Mouse (Mus musculus): ENCODE data around the gene Akr1c14. TPM values are rescaled to one million over a fixed set of nuclear protein-coding genes. Genes with fewer than 3 reads are reported as not detected.
"Not testable (repeated sequence)": the region's sequence is repeated elsewhere in the genome, so short reads cannot be mapped to it uniquely, and the experiment has no call there.

The Akr1c14 gene
- total and polyA plus RNA-seq, 2 experiments from 2014 or later = 0.66 to 1.1 TPM

DNA sequence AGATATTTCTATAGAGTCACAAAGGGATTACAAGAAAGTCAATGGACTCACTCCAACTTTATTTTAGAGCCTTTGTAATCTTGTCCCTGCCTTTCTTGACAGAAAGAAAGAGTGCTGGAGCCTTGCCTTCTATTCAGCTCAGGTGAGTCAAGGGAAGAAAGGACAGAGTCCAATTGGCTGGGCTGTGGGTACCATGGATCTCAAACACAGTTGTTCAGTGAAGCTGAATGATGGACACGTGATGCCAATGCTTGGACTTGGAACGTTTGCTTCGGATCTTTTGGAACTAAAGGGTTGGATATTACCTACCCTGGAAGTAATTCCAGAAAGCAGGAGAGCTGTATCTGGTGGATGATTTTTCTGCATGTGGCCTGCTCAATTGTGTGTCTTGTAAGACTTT, 13.8 kb upstream of the Akr1c14 start:
- H3K36me3 ChIP-seq (ENCODE audit: insufficient read depth, low read length) = no peaks in the 10 kb centered on the region
- no peak for DNase-seq (ENCODE audit: low spot score)
- H3K27ac ChIP-seq (ENCODE audit: low read depth, low read length) = no peak overlapping the region
- no peaks in the 10 kb centered on the region for H3K27me3 ChIP-seq (ENCODE audit: insufficient read depth, low read length)
- H3K9ac ChIP-seq (replicated peaks; ENCODE audit: low read length, poor library complexity, severe bottlenecking) = no peak overlapping the region
- TF ChIP-seq CTCF (IDR thresholded peaks at IDR 0.05) = no peak
- no peak overlapping the region for H3K4me3 ChIP-seq (ENCODE audit: low read depth, low read length)
- H3K4me1 ChIP-seq (ENCODE audit: insufficient read depth, low read length) = no peaks in the 10 kb centered on the region
- no peak overlapping the region for H3K4me2 ChIP-seq (ENCODE audit: low read depth, low read length, poor library complexity, severe bottlenecking)
- no peaks in the 10 kb centered on the region for H3K9me3 ChIP-seq (ENCODE audit: low read length)
- 83% methylated on average over 3 of the region's 3 CpGs for WGBS
- no peak for ATAC-seq (ENCODE audit: low FRiP score)

- H3K9me3 ChIP-seq (ENCODE audit: low read length) = no peaks in the 10 kb centered on the region
- no peak overlapping the region for H3K27ac ChIP-seq (ENCODE audit: low read depth, low read length)
- 83% methylated on average over 3 of the region's 3 CpGs for WGBS
- DNase-seq (ENCODE audit: low spot score) (no peak), ATAC-seq (ENCODE audit: low FRiP score) (no peak)
- H3K4me3 ChIP-seq (ENCODE audit: low read depth, low read length) = no peak overlapping the region
- H3K27me3 ChIP-seq (ENCODE audit: insufficient read depth, low read length) = no peaks in the 10 kb centered on the region
- TF ChIP-seq CTCF (IDR thresholded peaks at IDR 0.05) = no peak
- no peaks in the 10 kb centered on the region for H3K4me1 ChIP-seq (ENCODE audit: insufficient read depth, low read length)
- H3K9ac ChIP-seq (replicated peaks; ENCODE audit: low read length, poor library complexity, severe bottlenecking) = no peak overlapping the region
- H3K4me2 ChIP-seq (ENCODE audit: low read depth, low read length, poor library complexity, severe bottlenecking) = no peak overlapping the region
- no peaks in the 10 kb centered on the region for H3K36me3 ChIP-seq (ENCODE audit: insufficient read depth, low read length)
Measured at GRCm38 (mm10) chr13:4046113-4046512, 2.7 kb upstream of the Akr1c14 start.

GRCm38 (mm10) chr13:4046841-4047240, 2.0 kb upstream of the Akr1c14 start:
- no peaks in the 10 kb centered on the region for H3K27me3 ChIP-seq (ENCODE audit: insufficient read depth, low read length)
- no peak overlapping the region for H3K9ac ChIP-seq (replicated peaks; ENCODE audit: low read length, poor library complexity, severe bottlenecking)
- no peak overlapping the region for H3K27ac ChIP-seq (ENCODE audit: low read depth, low read length)
- no peaks in the 10 kb centered on the region for H3K4me1 ChIP-seq (ENCODE audit: insufficient read depth, low read length)
- no peak overlapping the region for H3K4me3 ChIP-seq (ENCODE audit: low read depth, low read length)
- no peaks in the 10 kb centered on the region for H3K9me3 ChIP-seq (ENCODE audit: low read length)
- ATAC-seq (ENCODE audit: low FRiP score) (no peak), DNase-seq (ENCODE audit: low spot score) (no peak)
- no peaks in the 10 kb centered on the region for H3K36me3 ChIP-seq (ENCODE audit: insufficient read depth, low read length)
- no peak for TF ChIP-seq CTCF (IDR thresholded peaks at IDR 0.05)
- 30% methylated on average over 2 of the region's 2 CpGs for WGBS
- no peak overlapping the region for H3K4me2 ChIP-seq (ENCODE audit: low read depth, low read length, poor library complexity, severe bottlenecking)

DNA sequence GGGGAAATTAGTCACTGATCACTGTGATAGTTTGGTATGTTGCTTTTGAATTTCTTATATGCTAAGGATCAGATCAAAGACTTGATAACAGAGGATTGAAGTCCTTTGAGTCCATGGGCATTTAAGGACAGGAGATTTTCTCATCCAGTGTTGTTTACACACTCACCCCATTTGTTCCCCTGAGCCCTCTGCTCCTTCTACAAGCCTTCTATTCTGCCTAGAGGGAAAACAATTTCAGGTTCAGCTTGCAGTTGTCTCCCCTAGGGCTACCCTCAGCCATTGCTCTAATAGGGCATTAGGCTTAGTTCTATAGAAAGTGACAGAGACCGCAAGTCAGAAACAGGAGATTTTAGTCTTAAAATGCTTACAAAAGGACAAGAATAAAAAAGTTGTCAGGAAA, 585 bp upstream of the Akr1c14 start:
- TF ChIP-seq CTCF (IDR thresholded peaks at IDR 0.05) = no peak
- no peak overlapping the region for H3K27ac ChIP-seq (ENCODE audit: low read depth, low read length)
- H3K4me3 ChIP-seq (ENCODE audit: low read depth, low read length) = no peak overlapping the region
- H3K36me3 ChIP-seq (ENCODE audit: insufficient read depth, low read length) = no peaks in the 10 kb centered on the region
- 89% methylated on average over 1 of the region's 1 CpGs for WGBS
- ATAC-seq (ENCODE audit: low FRiP score) (no peak), DNase-seq (ENCODE audit: low spot score) (no peak)
- no peak overlapping the region for H3K9ac ChIP-seq (replicated peaks; ENCODE audit: low read length, poor library complexity, severe bottlenecking)
- H3K4me1 ChIP-seq (ENCODE audit: insufficient read depth, low read length) = no peaks in the 10 kb centered on the region
- no peaks in the 10 kb centered on the region for H3K9me3 ChIP-seq (ENCODE audit: low read length)
- H3K4me2 ChIP-seq (ENCODE audit: low read depth, low read length, poor library complexity, severe bottlenecking) = no peak overlapping the region
- H3K27me3 ChIP-seq (ENCODE audit: insufficient read depth, low read length) = no peaks in the 10 kb centered on the region

DNA sequence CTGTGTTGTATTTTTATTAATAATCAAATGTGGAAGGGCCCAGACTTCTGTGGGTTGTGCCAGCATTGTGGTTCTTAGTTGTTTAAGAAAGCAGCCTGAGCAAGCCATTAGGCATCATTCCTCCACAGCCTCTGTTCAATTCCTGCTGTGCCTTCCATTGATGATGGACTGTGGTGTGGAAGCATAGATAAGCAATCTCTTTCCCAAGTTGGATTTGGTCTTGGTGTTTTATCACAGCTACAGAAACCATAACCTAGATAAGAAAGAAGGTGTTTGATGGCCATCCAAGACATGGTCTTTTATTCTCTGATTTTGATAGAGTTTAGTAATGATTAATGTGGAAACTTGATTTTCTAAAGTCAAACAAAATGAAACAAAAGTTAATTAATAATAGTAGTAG, 844 bp downstream of the Akr1c14 start:
- no peak for TF ChIP-seq CTCF (IDR thresholded peaks at IDR 0.05)
- H3K27me3 ChIP-seq (ENCODE audit: insufficient read depth, low read length) = no peaks in the 10 kb centered on the region
- H3K9ac ChIP-seq (replicated peaks; ENCODE audit: low read length, poor library complexity, severe bottlenecking) = no peak overlapping the region
- H3K9me3 ChIP-seq (ENCODE audit: low read length) = no peaks in the 10 kb centered on the region
- H3K4me1 ChIP-seq (ENCODE audit: insufficient read depth, low read length) = no peaks in the 10 kb centered on the region
- ATAC-seq (ENCODE audit: low FRiP score) (no peak), DNase-seq (ENCODE audit: low spot score) (no peak)
- H3K4me2 ChIP-seq (ENCODE audit: low read depth, low read length, poor library complexity, severe bottlenecking) = no peak overlapping the region
- H3K36me3 ChIP-seq (ENCODE audit: insufficient read depth, low read length) = no peaks in the 10 kb centered on the region
- no peak overlapping the region for H3K27ac ChIP-seq (ENCODE audit: low read depth, low read length)
- H3K4me3 ChIP-seq (ENCODE audit: low read depth, low read length) = no peak overlapping the region

DNA sequence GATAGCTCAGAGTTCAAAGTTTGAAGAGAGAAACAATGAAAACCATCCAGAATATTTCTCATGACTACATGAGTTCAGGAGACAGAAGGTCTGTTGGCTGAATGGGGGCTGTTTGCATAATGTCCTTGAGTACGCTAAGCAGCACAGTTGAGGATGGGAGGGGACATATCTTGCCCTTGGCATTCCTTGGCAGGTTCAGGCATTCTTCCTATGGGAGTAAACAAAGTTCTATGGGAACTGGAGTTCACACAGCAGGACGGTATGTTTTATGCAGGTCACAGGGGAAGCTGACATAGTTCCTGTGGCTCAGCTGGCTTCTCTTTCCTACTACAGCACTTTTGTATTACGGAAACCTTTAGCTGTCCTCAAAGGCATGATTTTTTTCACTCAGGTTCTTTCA, 6.6 kb downstream of the Akr1c14 start:
- no peaks in the 10 kb centered on the region for H3K4me1 ChIP-seq (ENCODE audit: insufficient read depth, low read length)
- 76% methylated on average over 3 of the region's 3 CpGs for WGBS
- H3K9ac ChIP-seq (replicated peaks; ENCODE audit: low read length, poor library complexity, severe bottlenecking) = no peak overlapping the region
- H3K9me3 ChIP-seq (ENCODE audit: low read length) = no peaks in the 10 kb centered on the region
- TF ChIP-seq CTCF (IDR thresholded peaks at IDR 0.05) = no peak
- no peak overlapping the region for H3K4me3 ChIP-seq (ENCODE audit: low read depth, low read length)
- H3K36me3 ChIP-seq (ENCODE audit: insufficient read depth, low read length) = no peaks in the 10 kb centered on the region
- H3K27me3 ChIP-seq (ENCODE audit: insufficient read depth, low read length) = no peaks in the 10 kb centered on the region
- H3K4me2 ChIP-seq (ENCODE audit: low read depth, low read length, poor library complexity, severe bottlenecking) = no peak overlapping the region
- no peak for DNase-seq (ENCODE audit: low spot score)
- no peak overlapping the region for H3K27ac ChIP-seq (ENCODE audit: low read depth, low read length)
- no peak for ATAC-seq (ENCODE audit: low FRiP score)

DNA sequence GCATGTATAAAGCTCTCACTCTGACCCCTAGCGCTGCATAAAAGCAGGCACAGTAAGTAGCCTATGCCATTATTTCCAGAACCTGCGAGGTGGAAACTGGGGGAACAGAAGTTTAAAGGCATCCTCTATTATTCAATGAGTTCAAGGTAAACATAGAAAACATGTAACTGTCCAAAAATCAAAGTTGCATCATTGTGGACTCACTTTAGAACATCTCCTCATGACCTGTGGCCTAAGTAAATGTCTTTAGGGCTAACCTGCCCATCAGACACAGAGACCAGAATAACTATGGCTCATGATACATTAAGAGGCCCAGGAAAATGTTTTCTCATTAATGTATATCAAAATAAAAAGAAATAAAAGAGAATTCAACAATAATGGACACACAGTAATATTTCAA, 7.4 kb downstream of the Akr1c14 start:
- Histone ChIP-seq H3K4me1 (ENCODE audit: insufficient read depth, low read length) (no peaks in the 10 kb centered on the region), H3K27me3 (ENCODE audit: insufficient read depth, low read length) (no peaks in the 10 kb centered on the region), H3K36me3 (ENCODE audit: insufficient read depth, low read length) (no peaks in the 10 kb centered on the region), H3K9ac (replicated peaks; ENCODE audit: low read length, poor library complexity, severe bottlenecking) (no peak overlapping the region), H3K27ac (ENCODE audit: low read depth, low read length) (no peak overlapping the region), H3K4me3 (ENCODE audit: low read depth, low read length) (no peak overlapping the region), H3K4me2 (ENCODE audit: low read depth, low read length, poor library complexity, severe bottlenecking) (no peak overlapping the region), H3K9me3 (ENCODE audit: low read length) (no peaks in the 10 kb centered on the region)
- DNase-seq (ENCODE audit: low spot score) = no peak
- no peak for ATAC-seq (ENCODE audit: low FRiP score)
- no peak for TF ChIP-seq CTCF (IDR thresholded peaks at IDR 0.05)
- WGBS = 79% methylated on average over 2 of the region's 2 CpGs

DNA sequence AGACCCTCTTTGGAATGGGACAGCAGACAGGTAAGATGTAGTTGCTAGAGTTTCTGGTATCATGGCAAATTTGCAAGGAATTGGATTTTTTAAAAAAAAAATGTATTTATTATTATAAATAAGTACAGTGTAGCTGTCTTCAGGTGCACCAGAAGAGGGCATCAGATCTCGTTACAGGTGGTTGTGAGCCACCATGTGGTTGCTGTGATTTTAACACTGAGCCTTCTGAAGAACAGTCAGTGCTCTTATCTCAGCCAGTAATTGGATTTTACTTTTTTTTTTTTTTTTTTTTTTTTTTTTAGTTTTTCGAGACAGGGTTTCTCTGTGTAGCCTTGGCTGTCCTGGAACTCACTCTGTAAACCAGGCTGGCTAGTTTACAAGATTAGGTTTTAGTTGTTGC, 9.4 kb downstream of the Akr1c14 start:
- not testable (repeated sequence) for DNase-seq (ENCODE audit: low spot score); ATAC-seq (ENCODE audit: low FRiP score); H3K27me3 ChIP-seq (ENCODE audit: insufficient read depth, low read length); H3K9me3 ChIP-seq (ENCODE audit: low read length); H3K4me1 ChIP-seq (ENCODE audit: insufficient read depth, low read length); H3K9ac ChIP-seq (replicated peaks; ENCODE audit: low read length, poor library complexity, severe bottlenecking); H3K36me3 ChIP-seq (ENCODE audit: insufficient read depth, low read length); H3K4me2 ChIP-seq (ENCODE audit: low read depth, low read length, poor library complexity, severe bottlenecking); H3K27ac ChIP-seq (ENCODE audit: low read depth, low read length); H3K4me3 ChIP-seq (ENCODE audit: low read depth, low read length)
- 97% methylated on average over 2 of the region's 2 CpGs for WGBS

Measured in midbrain, postnatal 0 days (tissue).